Mouse (Mus musculus) G1E-ER4 (cell line): ENCODE results near the gene Gm2916. TPM values are rescaled to one million over a fixed set of nuclear protein-coding genes. Genes with fewer than 3 reads are reported as not detected.
"Not testable (repeated sequence)": the region's sequence is repeated elsewhere in the genome, so short reads cannot be mapped to it uniquely, and the experiment has no call there.

Experiments used
- GATA1 ChIP-seq: IDR thresholded peaks from one replicate; pipeline ENCODE4 v1.8.0; 2012; ENCODE audit warnings: low read length, inconsistent platforms
- polyA plus RNA-seq: library from polyadenylated mRNA; stranded (reverse); fragments of >175 nt; gene quantifications from 2 replicates; pipeline ENCODE4 v1.2.3, GENCODE M21; 2012

Gene Gm2916
- not detected in 2 replicates for polyA plus RNA-seq

DNA sequence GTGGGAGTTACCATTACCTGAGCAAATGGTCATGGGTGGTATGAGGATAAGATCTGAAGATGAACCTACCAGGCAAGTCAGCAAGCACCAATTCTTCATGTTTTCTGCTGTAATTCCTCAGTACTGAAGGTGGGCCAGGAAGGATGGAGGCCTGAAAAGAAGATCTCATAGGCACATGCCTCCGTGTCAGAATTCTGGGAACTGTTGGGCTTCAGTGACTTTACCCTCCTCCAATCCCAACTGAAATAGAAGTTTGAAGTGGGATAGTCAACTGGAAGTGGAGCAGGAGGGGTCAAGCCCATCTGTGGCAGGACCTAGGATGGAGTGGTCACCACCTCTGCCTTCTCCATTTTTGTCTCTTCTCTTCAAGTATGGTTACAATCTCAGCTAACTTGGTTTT, at the start of gene Gm2916:
Gene Gm2916, plus strand, starts transcription at position 301 of the 400 bp plus-strand sequence.
- not testable (repeated sequence) for TF ChIP-seq GATA1

DNA sequence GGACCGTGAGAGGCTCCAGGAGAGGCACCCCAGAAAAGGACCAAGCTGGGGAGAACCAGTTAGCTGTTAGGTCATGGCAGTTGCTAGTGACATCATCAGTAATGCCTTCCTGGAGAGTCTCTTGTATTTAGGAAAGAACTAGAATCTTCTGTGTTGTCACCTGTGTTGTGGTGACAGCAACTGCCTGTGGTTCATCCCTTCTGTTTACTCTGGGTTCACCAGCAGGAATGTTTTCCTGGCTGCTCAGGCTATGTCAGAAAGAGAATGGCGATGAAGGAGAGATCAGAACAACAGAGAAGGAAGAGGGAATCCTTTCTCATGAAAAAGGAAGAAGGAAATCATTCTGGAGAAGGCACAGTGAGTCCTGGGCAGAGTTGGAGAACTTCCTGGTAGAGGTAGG, 38.0 kb upstream of the Gm2916 start, which contains the start of gene Gm3033:
Gene Gm3033, plus strand, starts transcription at position 301 of the 400 bp plus-strand sequence.
- not testable (repeated sequence) for TF ChIP-seq GATA1

DNA sequence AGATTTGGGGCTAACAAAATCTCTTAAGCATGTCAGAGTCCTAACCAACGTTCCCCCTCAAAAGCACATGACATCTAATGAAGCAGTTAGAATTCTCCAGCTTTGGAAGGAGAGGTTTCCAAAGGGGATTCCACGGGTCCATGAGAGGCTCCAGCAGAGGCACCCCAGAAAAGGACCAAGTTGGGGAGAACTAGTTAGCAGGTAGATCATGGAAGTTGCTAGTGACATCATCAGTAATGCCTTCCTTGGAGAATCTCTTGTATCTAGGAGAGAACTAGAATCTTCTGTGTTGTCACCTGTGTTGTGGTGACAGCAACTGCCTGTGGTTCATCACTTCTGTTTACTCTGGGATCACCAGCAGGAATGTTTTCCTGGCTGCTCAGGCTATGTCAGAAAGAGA, 47.5 kb downstream of the Gm2916 start, which contains the start of gene Gm3029:
Gene Gm3029, plus strand, starts transcription at position 301 of the 400 bp plus-strand sequence.
- TF ChIP-seq GATA1: not testable (repeated sequence)

DNA sequence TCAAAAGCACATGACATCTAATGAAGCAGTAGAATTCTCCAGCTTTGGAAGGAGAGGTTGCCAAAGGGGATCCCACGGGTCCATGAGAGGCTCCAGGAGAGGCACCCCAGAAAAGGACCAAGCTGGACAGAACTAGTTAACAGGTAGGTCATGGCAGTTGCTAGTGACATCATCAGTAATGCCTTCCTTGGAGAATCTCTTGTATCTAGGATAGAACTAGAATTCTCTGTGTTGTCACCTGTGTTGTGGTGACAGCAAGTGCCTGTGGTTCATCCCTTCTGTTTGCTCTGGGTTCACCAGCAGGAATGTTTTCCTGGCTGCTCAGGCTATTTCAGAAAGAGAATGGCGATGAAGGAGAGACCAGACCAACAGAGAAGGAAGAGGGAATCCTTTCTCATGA, 79.3 kb downstream of the Gm2916 start, which contains the start of gene Gm3095:
Gene Gm3095, plus strand, starts transcription at position 301 of the 400 bp plus-strand sequence.
- not testable (repeated sequence) for TF ChIP-seq GATA1

Other genes starting within 250 kb of the Gm2916 start
- not detected in 2 replicates for gene Gm3012, start 249.7 kb upstream of the Gm2916 start, polyA plus RNA-seq
- not detected in 2 replicates for gene Gm3020, start 232.1 kb upstream of the Gm2916 start, polyA plus RNA-seq
- not detected in 2 replicates for gene Gm3043, start 195.4 kb upstream of the Gm2916 start, polyA plus RNA-seq
- gene Gm3002, start 74.1 kb upstream of the Gm2916 start, polyA plus RNA-seq: not detected in 2 replicates
- not detected in 2 replicates for gene Gm3033, start 37.9 kb upstream of the Gm2916 start, polyA plus RNA-seq
- not detected in 2 replicates for gene Gm3029, start 47.6 kb downstream of the Gm2916 start, polyA plus RNA-seq
- not detected in 2 replicates for gene Gm3095, start 79.4 kb downstream of the Gm2916 start, polyA plus RNA-seq
- gene Gm3099, start 114.2 kb downstream of the Gm2916 start, polyA plus RNA-seq: not detected in 2 replicates
- gene Gm5796, start 139.8 kb downstream of the Gm2916 start, polyA plus RNA-seq: not detected in 2 replicates
- gene Gm3115, start 199.9 kb downstream of the Gm2916 start, polyA plus RNA-seq: not detected in 2 replicates
- not detected in 2 replicates for gene Gm8108, start 226.4 kb downstream of the Gm2916 start, polyA plus RNA-seq